12 mouse cellular contexts compared by ENCODE assay signal in genomic region chr9:45517993-45518705, GRCm38 (mm10).
DNase-seq lines count a peak whose midpoint lies in the region; ATAC-seq lines count a peak whose summit lies in the region.
"Had no signal": no experiment of that assay in that cellular context is flagged by ENCODE, and none has a peak within 500 bp of the region (broad histone marks: within the 10 kb centered on the region; RNA-seq: fewer than 3 reads in every experiment).

No protein-coding gene starts in this region.

- no peaks in the 10 kb centered on the region for H3K9me3 ChIP-seq in heart, embryonic 16.5 days (replicated peaks; ENCODE audit: control insufficient read depth, low read length)
- H3K9me3 ChIP-seq: kidney, embryonic 15.5 days; limb, embryonic 15.5 days had no signal

- no peak overlapping the region for H3K4me3 ChIP-seq in heart, embryonic 16.5 days (ENCODE audit: low read length)
- H3K4me3 ChIP-seq: kidney, embryonic 15.5 days; limb, embryonic 15.5 days had no signal

- no peaks in the 10 kb centered on the region for H3K36me3 ChIP-seq in heart, embryonic 16.5 days (ENCODE audit: control insufficient read depth, insufficient read depth)
- H3K36me3 ChIP-seq: kidney, embryonic 15.5 days; limb, embryonic 15.5 days had no signal

- WGBS in heart, embryonic 16.5 days, result 37% methylated on average over 11 of the region's 11 CpGs

- no peak for DNase-seq in heart, adult 9 months (ENCODE audit: low spot score in 2 of 2)
- DNase-seq in right cerebral cortex, adult 18-20 months, result peak; percentile 81
- no peak for DNase-seq in right cerebral cortex, postnatal 4 days
- peak; percentile 60 to 67 for DNase-seq in left cerebral cortex, adult 18-20 months (ENCODE audit: low spot score in 2 of 2)
- no peak for DNase-seq in spleen, postnatal 4 days (ENCODE audit: low spot score in 2 of 2)
- DNase-seq in urinary bladder, adult 18-20 months (ENCODE audit: low spot score in 2 of 2), result no peak
- DNase-seq: spleen, adult 18-20 months; thymus, postnatal 14 days had no signal

- H3K9ac ChIP-seq in heart, embryonic 16.5 days (ENCODE audit: low read length), result no peak overlapping the region
- H3K9ac ChIP-seq: kidney, embryonic 15.5 days; limb, embryonic 15.5 days had no signal

- H3K4me2 ChIP-seq in heart, embryonic 16.5 days (ENCODE audit: low read depth, low read length), result peak overlapping the region; percentile 37
- H3K4me2 ChIP-seq: kidney, embryonic 15.5 days; limb, embryonic 15.5 days had no signal

- H3K27ac ChIP-seq in heart, embryonic 16.5 days (ENCODE audit: low read length), result peak overlapping the region; percentile 83
- H3K27ac ChIP-seq: kidney, embryonic 15.5 days; limb, embryonic 15.5 days had no signal

- no peaks in the 10 kb centered on the region for H3K27me3 ChIP-seq in heart, embryonic 16.5 days (ENCODE audit: control insufficient read depth, insufficient read depth, low read length)
- H3K27me3 ChIP-seq: kidney, embryonic 15.5 days; limb, embryonic 15.5 days had no signal

- H3K4me1 ChIP-seq in heart, embryonic 16.5 days (ENCODE audit: control insufficient read depth, insufficient read depth, low read length), result peaks cover 18% of the 10 kb centered on the region

- ATAC-seq in heart, embryonic 16.5 days (replicated peaks; ENCODE audit: extremely low read depth, insufficient read depth, low FRiP score), result peak; percentile 71
- ATAC-seq: activated CD4-positive, CD25-positive, alpha-beta regulatory T cell, adult 4 months had no signal

Comparison
In these comparisons a context has a peak if more than half of its experiments do, and no peak if none do; other contexts are left out.
1. DNase-seq: peak in right cerebral cortex, adult 18-20 months (single experiment) and left cerebral cortex, adult 18-20 months (2 of 2); none in heart, adult 9 months (0 of 2), right cerebral cortex, postnatal 4 days (single experiment), spleen, postnatal 4 days (0 of 2) and urinary bladder, adult 18-20 months (0 of 2).